Mouse (Mus musculus) mouse embryonic stem cell (cell line): ENCODE measurements around the gene Tgif1.

ENCODE experiments used
- in situ Hi-C, 2 experiments: fragments of 300-500 bp; cut with MboI; formaldehyde crosslinking; loops; 1 replicate in 1 of 2; 3 replicates in 1 of 2; pipeline ENCODE4 v1.14.3; 2019 to 2020; ENCODE audit warnings: low sequenced_read_pairs in 2 of 2, low pct_unique_long_range_greater_than_20kb in 1 of 2, mixed read lengths in 1 of 2; ENCODE audit not compliant: unreplicated experiment in 1 of 2

The Tgif1 gene

DNA sequence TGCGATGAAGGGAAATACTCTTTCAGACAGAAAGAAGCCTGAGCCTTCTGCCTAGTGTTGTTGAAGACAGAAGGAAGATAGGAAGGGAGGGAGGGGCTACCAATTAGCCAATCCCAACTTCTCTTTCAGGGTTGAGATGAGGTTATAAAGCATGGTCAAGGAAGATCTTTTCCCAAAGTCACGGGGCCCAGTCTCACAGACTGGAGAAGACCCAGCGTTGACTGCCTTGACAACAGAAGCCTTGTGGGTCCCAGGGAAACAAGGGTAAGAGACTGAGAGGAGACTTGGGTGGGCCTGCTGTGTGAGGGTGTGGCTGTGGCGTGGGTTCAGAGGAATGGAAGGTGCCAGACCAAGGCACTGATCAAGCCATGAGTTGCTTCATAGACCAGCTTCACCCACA lies 17.2 kb upstream of the Tgif1 start:
- in situ Hi-C loops = no loop called here

DNA sequence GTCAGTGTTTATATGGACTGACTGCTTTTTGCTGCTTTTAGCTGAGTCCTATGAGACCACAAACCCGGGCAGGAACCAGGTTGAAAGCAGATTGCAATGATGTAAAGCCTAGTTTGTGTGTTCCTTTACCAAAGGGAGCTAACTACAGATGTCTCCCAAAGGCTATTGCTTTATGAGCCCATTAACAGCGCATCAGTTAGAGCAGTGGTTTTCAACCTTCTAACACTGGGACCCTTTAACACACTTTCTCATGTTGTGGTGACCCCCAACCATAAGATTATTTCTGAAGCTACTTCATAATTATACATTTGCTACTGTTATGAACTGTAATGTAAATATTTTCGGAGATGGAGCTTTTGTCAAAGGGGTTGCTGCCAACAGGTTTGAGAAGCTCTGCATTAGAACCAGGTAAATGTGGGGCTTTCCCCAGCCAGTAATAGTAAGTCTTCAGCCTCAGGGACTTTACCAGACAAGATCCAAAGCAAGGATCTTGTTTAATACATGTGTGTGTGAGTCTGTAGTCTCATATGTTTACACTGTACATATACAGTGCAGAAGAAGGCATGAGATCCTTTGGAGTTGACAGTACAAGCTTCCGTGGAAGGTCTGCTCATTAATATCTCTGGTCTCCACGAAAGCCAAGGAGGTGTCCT lies 15.4 kb upstream of the Tgif1 start:
- in situ Hi-C loops = no loop called here

DNA sequence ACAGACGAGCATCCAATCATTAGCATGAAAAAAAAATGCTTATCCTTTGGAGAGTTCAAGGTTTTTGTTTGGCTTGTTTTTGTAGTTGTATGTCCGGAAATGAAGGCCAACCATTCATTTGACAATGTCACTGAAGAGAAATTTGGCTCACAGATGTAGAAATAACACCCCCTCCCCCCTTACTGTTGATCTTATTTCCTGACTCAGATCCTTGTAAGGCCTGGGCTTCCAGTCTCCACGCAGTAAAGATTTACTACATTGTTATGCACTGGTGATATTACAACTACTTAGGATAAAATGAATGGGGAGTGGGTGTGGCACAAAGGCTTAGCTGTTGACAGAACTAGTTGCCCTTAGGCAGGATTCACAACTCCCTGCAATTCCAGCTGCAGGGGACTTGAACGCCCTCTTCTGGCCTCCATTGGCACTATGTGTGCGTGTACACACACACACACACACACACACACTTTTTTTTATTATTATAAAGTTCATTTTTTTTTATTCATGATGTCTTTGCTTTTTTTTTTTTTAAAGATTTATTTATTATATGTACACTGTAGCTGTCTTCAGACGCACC lies 13.3 kb upstream of the Tgif1 start:
- in situ Hi-C loops = no loop called here

DNA sequence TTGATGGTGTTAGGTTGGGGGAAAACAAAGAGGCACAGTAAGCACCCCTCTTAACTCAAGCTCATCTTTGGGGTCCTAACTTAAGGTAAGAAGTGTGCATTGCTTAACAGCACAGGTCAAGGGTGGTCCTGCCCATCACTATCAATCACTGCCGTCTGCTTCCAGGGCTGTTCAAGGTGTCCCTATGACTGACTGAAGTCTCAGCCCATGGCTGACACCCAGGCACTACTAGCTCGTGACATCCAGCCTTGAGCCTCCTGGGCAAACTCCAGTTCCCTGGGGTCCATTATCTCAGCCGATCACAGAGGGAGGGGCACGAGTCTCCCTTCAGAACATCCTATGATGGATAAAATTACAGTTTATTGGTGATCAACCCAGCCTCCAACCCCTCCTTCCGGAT lies 12.7 kb upstream of the Tgif1 start:
- in situ Hi-C loops = no loop called here

DNA sequence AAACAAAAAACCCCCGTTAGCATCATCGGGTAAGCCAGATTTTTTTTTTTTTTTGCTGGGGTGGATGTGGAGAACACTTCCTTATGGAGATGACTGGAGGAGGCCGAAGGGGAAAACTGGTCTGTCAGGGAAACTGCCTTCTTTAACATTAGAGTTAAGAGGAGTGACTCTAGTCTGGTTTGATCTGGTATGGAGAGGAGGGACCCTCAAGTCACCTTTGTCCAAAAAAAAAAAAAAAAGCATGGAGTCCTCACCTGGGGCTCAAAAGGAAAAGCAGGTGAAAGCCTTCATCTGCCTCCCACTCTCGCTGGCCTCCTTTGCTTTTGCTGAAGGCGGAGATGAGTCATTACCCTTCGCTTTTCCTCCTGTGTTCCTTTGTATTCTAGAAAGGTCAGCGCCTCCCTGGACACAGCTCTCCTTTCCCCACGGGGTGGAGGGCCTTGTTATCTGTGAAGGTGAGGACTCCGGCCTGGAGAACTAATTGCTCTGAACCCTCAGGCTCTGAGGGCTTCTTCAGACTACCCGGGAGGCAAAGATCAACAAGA lies 11.8 kb upstream of the Tgif1 start:
- in situ Hi-C loops = no loop called here

DNA sequence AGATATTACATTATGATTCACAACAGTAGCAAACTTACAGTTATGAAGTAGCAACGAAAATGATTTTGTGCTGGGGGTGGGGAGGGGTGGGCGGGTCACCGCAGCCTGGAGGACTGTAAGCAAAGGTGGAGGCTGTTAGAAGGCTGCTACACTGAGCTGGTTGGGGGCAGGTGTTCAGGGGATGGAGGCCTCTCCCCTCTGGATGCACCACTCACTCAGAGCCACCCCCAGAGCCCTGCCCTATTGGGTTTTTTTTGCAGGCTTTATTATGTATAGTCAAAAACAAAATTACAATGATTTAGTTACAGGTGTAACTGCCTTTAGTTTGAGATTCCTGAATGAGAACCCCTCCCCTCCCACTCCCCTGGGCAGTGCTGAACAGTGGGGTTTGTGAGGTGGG lies 11.3 kb upstream of the Tgif1 start:
- in situ Hi-C loops = no loop called here

DNA sequence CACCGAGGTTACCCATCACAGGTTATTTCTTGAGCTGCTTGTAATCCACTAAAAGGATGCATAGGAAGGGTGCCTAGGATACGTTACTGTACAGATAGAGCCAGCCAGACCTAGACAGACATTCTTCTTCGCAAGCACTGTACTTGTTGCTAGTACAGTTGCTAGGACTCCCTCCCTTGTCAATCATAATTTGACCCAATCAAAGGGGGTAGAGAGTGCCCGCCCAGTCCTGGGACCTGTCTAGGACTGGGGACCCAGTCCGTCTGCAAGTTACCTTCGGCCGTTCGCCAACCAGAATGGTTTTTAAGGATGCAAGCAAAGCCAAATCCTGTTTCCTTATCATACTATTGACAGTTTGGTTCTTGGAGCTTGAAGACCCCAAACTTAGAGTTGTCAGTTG lies 10.8 kb upstream of the Tgif1 start:
- in situ Hi-C loops = no loop called here

DNA sequence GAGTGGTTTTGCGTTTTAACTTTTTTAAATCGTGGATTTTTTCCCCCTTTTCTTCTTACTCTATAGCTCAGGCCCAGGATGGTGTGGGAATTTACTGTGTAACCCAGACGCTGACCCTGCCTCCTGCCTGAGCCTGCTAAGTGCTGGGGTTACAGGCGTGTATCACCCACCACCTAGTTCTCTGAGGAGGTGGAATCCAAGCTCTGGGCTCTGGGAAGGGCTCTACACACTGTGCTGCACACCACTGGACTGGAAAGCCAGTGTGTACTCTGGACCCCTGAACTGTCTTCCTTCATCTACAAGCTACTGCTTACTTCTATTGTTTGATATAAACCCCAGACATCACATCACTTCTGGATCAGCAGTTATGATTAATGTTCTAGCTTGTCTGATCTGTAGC lies 5.5 kb upstream of the Tgif1 start:
- in situ Hi-C loops = no loop called here

DNA sequence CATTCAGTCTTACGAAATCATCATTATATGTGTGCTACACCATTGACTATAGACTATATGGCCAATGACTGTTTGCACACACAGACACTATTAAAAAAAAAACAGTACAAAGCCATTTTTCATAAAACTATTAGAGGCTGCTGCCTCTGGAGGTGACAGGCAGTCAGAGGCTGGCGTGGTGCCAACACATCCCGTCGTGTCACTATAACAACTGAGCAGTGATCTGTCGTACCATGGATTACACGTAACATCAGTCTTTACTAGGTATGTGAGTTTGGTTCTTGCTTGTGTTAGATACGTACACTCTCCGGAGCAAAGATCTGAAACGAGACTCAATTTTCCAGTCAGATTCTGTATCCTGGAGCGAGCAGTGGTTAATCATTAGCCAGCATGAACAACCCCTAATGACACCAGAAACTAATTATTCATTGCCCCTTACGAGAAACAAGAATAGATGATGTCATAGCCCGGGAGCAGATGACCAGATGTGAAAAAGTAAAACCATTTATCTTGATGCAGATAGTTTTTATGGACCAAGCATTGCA lies 3.6 kb upstream of the Tgif1 start:
- in situ Hi-C loops = no loop called here

DNA sequence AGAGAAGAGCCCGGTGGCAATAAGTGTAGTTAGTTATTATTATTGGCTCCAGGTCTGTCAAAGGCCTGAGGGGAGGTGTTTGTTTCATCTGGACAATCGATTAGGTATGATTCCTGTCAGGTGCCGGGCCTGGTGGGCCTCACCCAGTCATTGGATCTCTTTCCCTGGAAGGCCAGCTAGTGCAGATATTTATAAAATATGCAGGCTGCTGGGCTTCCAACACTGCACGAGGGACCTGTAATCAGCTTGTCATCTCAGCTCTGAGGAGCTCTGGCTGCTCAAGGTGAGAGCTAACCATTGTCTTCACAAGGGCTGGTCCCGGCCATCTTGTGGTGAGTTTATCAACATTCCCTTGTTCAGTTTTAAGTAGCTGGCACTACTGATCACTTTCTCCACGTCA lies 675 bp upstream of the Tgif1 start:
- in situ Hi-C loops = no loop called here

DNA sequence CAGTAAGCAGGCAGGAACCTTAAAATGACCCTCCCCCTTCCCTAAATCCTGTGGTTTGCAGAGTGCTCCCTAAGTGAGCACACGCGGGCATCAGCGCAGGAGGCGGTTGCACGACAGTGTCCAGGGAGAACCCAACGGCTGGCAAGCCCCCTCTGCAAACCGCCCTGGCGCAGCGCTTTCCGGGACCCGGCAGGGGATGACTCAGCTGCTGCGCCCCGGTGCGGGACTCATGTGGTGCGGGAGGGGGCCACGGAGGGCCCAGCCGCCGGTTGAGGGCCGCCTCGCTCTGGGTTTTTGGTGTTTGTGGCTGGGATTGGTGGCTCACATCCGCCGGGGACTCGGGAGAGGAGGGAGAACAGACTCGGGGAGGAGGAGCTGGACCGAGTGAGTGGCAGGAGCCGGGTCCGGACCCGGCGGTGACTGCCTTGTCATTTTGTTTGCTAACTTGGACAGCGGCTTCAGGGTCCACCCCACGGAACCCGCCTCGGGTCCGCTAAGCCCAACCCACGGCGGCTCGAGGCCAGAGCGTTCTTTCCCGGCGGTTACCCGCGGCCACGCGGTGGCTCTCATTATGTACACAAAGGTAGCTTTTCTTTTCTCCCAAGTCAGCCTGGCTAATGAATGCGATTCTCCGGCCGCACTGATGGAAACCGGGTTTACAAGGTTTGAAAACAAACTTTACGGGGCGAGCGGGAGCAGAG lies 510 bp downstream of the Tgif1 start:
- in situ Hi-C loops = no loop called here

DNA sequence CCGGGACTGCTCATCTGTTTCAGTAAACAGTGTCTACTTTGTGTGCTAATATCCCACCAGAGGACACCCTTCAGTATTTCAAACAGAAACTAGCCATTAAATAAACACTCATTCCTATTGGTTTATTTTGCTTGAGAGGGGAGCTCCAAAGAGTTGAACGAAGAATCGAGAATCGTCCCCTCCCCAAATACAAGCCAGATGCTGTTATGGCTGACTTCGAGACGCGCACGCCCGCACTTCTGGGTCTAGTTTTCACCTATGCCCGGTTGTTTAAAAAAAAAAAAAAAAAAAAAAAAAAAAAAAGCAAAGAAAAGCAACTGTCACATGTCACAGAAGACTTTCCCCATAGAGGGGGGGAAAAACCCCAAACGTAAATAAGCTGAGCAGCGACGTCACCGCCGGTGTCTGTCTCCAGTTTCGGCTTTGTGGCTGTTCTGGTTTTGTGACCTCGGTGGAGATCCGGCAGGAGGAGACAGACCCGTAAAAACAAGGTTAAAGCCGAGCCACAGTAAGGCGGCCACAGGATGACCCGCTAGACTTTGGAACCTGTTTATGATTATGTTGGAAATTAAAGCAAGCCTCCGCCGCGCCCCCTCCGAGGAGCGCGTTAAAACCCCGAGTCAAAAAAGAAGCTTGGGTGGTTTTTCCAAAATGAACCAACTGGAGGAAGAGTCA lies 1.2 kb downstream of the Tgif1 start:
- in situ Hi-C loops = no loop called here

DNA sequence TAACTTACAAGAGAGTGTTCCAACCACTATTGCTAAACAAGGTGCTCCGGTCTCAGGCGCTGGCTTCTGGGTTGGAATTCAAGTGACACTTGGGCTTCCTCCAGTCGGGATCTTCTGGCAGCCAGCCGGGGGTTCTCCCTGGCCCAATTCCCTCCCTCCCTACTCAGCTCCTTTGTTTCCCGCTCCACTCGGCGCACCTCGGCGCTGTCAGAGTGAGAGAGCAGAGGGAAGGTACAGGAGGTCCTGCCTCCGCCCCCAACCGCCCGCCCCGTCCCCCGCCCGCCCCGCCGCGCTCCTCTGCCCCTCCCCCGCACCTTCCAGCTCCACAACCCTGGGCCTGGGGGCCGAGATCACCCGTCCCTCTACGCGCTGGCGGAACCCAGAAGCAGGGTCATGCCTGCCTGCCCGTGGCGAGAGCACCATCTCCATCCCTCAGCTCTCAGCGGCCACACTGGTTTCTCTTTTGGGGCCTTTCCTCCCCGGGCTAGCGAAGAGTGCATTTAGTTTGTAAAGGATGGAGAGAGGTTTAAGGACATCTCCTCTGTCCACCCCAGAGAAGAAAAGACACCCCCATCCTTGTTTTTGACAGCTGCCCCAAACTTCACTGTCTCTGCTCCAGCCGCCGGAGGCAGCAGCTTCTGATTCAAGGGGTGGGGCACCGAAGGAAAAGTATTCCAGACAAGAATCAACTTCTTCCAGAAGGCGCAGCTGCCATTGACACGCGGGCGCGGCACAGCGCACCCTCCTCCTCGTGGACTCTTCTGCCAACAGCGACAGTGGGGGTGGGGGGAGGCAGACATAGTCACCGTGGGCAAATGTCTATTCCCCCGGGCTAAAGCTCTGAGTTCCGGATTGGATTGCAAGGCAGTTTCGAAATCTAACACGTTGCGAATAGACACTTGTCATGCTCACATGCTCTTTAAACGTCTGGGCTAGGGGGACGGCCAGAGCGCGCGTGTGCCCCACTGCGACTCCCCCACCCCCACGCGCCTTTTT lies 2.1 kb downstream of the Tgif1 start:
- in situ Hi-C loops = no loop called here

DNA sequence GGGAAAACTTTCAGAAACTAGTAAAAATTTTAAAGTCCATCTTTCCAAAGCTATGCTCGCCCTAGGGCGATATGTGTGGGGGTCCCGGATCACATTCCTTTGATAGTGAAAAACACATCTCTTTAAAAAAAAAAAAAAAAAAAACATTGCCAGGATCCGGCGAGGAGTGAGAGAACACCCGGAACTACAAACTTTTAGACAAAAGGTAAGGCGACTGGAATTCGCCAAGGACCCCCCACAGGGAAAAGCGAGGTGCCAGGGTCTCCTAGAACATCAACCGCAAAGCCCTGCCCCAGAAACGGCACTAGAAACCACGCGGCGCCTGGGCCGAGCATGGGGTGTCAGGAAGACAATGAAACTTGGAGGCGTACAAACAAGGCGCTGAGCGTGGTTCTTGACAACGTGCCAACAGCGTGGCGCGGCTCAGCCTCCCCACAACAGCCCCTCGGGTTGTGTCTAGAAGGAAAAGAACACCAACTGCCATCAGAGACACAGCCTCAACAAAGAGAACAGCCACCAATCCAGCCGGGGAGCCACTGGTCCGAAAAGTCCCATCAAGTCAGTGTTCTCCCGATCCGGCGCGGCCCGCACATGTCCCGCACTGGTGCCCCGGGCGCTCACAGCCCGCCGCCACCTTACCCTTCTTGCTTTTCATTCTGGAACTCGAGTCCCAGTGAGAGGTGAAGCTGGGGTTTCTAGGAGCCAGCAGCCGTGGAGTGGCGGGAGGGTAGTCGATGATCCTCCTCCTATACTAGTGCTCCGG lies 2.9 kb downstream of the Tgif1 start:
- in situ Hi-C loops = no loop called here

DNA sequence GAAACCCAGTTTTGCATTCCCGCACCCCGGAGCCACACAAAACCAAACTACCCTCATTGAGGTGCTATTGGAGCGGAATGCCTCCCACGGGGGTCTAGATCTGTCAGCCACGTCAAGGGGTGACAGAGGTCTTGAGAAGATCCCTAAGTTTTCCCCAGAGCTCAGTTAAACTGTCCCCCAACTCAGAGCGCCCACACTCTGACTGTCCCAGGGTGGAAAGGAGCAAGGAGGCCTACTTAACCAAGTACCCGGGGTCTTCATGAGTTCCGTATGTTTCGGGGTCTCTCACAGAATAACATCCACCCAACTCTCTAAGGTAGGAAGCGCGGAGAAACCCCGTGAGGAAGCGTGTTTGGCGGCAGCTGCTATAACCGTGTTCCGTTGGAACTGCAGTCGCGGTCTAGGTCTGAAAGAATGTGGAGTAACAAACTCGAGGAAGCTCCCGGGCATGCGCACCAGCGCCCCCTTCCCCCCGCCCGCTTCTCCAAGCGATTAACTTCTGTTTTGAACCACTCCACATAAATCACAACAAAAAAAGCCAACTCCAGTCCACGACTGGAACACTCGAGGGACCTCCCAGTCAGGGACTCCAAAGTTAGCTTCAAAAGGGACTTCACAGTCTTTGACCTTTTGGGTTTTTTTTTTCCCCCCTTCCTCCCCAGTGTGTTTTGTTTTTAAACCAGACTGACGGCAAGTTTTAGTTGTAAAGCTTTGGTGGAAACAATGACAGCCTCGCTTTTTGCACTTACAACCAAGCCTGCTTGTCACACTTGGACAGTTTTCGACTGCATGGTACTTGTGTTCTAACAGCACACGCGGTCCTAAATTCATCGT lies 3.7 kb downstream of the Tgif1 start:
- in situ Hi-C loops = no loop called here

DNA sequence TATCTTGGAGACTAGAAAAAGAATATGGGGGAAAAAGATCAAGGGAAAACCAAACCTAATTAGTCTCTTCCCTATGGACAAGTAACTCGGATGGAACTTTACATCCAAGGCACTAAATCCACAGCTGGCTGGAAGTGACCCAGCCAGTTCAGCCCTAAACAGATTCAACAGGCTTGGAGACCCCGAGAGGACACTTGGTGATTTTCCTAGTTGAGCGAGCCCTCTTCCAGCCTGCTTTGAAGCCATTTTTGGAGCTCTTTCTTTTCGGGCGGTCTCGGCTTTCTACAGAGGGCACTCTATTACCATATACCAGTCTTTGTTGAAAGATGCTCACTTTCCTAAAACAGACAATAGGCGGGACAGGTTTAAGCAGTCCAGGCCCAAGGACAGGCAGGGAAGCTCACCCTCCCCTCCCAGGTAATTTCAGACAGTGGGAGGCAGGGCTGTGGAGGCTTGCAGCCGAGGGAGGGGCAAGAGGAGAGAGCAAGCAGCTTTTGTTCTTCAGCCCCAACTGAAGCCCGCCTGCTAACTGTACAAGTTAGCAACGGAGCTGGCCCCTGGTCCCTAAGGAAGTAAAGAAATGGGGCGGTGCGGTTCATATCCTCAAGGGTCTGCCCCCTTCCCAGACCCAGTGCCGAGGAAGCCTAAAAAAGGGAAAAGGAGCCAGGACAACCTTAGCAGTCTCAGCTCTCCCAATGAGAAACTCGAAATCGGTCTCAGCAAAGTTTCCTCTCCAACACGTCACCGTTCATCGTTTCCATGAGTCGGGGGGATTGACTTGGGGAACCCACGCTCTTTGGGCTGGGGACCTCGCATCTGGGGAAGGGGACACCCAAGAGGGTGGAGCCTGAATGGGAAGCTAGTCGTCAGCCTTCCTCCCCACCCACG lies 4.6 kb downstream of the Tgif1 start:
- in situ Hi-C loops = no loop called here
